Mouse (Mus musculus): ENCODE results near the gene Slc22a5. TPM values are rescaled to one million over a fixed set of nuclear protein-coding genes. Genes with fewer than 3 reads are reported as not detected.
A peak's percentile ranks its signal among the peaks of the same experiment; 100 is the strongest.

Slc22a5 gene
- polyA plus RNA-seq, 1 experiment from 2014 or later: 8.2 TPM

GRCm38 (mm10) chr11:53853665-53854064 is 37.8 kb downstream of the Slc22a5 start:
- Histone ChIP-seq H3K4me1 (peaks cover 12% of the 10 kb centered on the region; the same call in 1 of the 2 replicates), H3K4me2 (no peak overlapping the region), H3K27ac (no peak overlapping the region), H3K4me3 (no peak overlapping the region), H3K27me3 (no peaks in the 10 kb centered on the region; the same call in 1 of the 2 replicates), H3K36me3 (no peaks in the 10 kb centered on the region), H3K9ac (no peak overlapping the region), H3K9me3 (no peaks in the 10 kb centered on the region)
- no peak for ATAC-seq (ENCODE audit: insufficient number of reproducible peaks, low FRiP score, low TSS enrichment, low read depth)
- 40% methylated on average over 5 of the region's 5 CpGs for WGBS

GRCm38 (mm10) chr11:53851795-53852194 is 39.7 kb downstream of the Slc22a5 start:
- H3K9ac ChIP-seq: no peak overlapping the region
- H3K4me2 ChIP-seq: no peak overlapping the region
- H3K27me3 ChIP-seq: no peaks in the 10 kb centered on the region; the same call in 1 of the 2 replicates
- H3K36me3 ChIP-seq: no peaks in the 10 kb centered on the region
- peaks cover 11% of the 10 kb centered on the region; the same call in 1 of the 2 replicates for H3K4me1 ChIP-seq
- H3K4me3 ChIP-seq: no peak overlapping the region
- no peak for ATAC-seq (ENCODE audit: insufficient number of reproducible peaks, low FRiP score, low TSS enrichment, low read depth)
- 41% methylated on average over 5 of the region's 5 CpGs for WGBS
- no peak overlapping the region for H3K27ac ChIP-seq
- no peaks in the 10 kb centered on the region for H3K9me3 ChIP-seq

GRCm38 (mm10) chr11:53849588-53850320 is 41.7 kb downstream of the Slc22a5 start:
- peak overlapping the region; percentile 8 for H3K4me2 ChIP-seq
- no peaks in the 10 kb centered on the region for H3K36me3 ChIP-seq
- peak overlapping the region; percentile 43; the same call in 1 of the 2 replicates for H3K27ac ChIP-seq
- H3K9ac ChIP-seq: no peak overlapping the region
- no peaks in the 10 kb centered on the region for H3K27me3 ChIP-seq
- peak; percentile 78 for ATAC-seq (ENCODE audit: insufficient number of reproducible peaks, low FRiP score, low TSS enrichment, low read depth)
- H3K4me1 ChIP-seq: peaks cover 11% of the 10 kb centered on the region; the same call in 1 of the 2 replicates
- 12% methylated on average over 9 of the region's 9 CpGs for whole genome bisulfite sequencing
- H3K4me3 ChIP-seq: 0 out of 2 replicates have a peak overlapping the region, but pooled peaks have one; percentile 3
- no peaks in the 10 kb centered on the region for H3K9me3 ChIP-seq

- ATAC-seq (ENCODE audit: insufficient number of reproducible peaks, low FRiP score, low TSS enrichment, low read depth): no peak
- H3K4me1 ChIP-seq: peaks cover 11% of the 10 kb centered on the region
- H3K36me3 ChIP-seq: no peaks in the 10 kb centered on the region
- no peaks in the 10 kb centered on the region for H3K27me3 ChIP-seq
- H3K9me3 ChIP-seq: no peaks in the 10 kb centered on the region
- H3K9ac ChIP-seq: no peak overlapping the region
- no peak overlapping the region for H3K27ac ChIP-seq
- WGBS: 55% methylated on average over 6 of the region's 6 CpGs
- no peak overlapping the region for H3K4me2 ChIP-seq
- H3K4me3 ChIP-seq: no peak overlapping the region
Observed at GRCm38 (mm10) chr11:53845680-53846079, 45.8 kb downstream of the Slc22a5 start.

GRCm38 (mm10) chr11:53843106-53843505 is 48.4 kb downstream of the Slc22a5 start:
- no peak overlapping the region for H3K27ac ChIP-seq
- 53% methylated on average over 10 of the region's 10 CpGs for WGBS
- no peak overlapping the region for H3K4me2 ChIP-seq
- H3K36me3 ChIP-seq: no peaks in the 10 kb centered on the region
- no peaks in the 10 kb centered on the region for H3K27me3 ChIP-seq
- no peak for ATAC-seq (ENCODE audit: insufficient number of reproducible peaks, low FRiP score, low TSS enrichment, low read depth)
- H3K9ac ChIP-seq: no peak overlapping the region
- H3K4me3 ChIP-seq: no peak overlapping the region
- H3K4me1 ChIP-seq: peaks cover 17% of the 10 kb centered on the region
- H3K9me3 ChIP-seq: no peaks in the 10 kb centered on the region

GRCm38 (mm10) chr11:53842161-53842581 is 49.3 kb downstream of the Slc22a5 start:
- H3K36me3 ChIP-seq: no peaks in the 10 kb centered on the region
- H3K27ac ChIP-seq: no peak overlapping the region
- no peak for ATAC-seq (ENCODE audit: insufficient number of reproducible peaks, low FRiP score, low TSS enrichment, low read depth)
- no peak overlapping the region for H3K9ac ChIP-seq
- no peak overlapping the region for H3K4me3 ChIP-seq
- no peak overlapping the region for H3K4me2 ChIP-seq
- no peaks in the 10 kb centered on the region for H3K9me3 ChIP-seq
- H3K27me3 ChIP-seq: no peaks in the 10 kb centered on the region
- 51% methylated on average over 4 of the region's 4 CpGs for whole genome bisulfite sequencing
- H3K4me1 ChIP-seq: peaks cover 17% of the 10 kb centered on the region

- Histone ChIP-seq H3K36me3 (no peaks in the 10 kb centered on the region), H3K9ac (no peak overlapping the region), H3K27ac (no peak overlapping the region), H3K4me3 (no peak overlapping the region), H3K9me3 (no peaks in the 10 kb centered on the region), H3K4me1 (peaks cover 17% of the 10 kb centered on the region), H3K4me2 (no peak overlapping the region), H3K27me3 (no peaks in the 10 kb centered on the region)
- no peak for ATAC-seq (ENCODE audit: insufficient number of reproducible peaks, low FRiP score, low TSS enrichment, low read depth)
- 77% methylated on average over 12 of the region's 12 CpGs for WGBS
Observed at GRCm38 (mm10) chr11:53841514-53841913, 49.9 kb downstream of the Slc22a5 start.

GRCm38 (mm10) chr11:53839663-53840642 is 51.5 kb downstream of the Slc22a5 start:
- no peak for ATAC-seq (ENCODE audit: insufficient number of reproducible peaks, low FRiP score, low TSS enrichment, low read depth)
- WGBS: 26% methylated on average over 8 of the region's 8 CpGs
- Histone ChIP-seq H3K9ac (no peak overlapping the region), H3K9me3 (no peaks in the 10 kb centered on the region), H3K4me1 (peaks cover 17% of the 10 kb centered on the region), H3K36me3 (no peaks in the 10 kb centered on the region), H3K4me3 (no peak overlapping the region), H3K27me3 (no peaks in the 10 kb centered on the region), H3K27ac (no peak overlapping the region), H3K4me2 (no peak overlapping the region)

- Histone ChIP-seq H3K36me3 (no peaks in the 10 kb centered on the region), H3K9me3 (no peaks in the 10 kb centered on the region), H3K4me1 (peaks cover 17% of the 10 kb centered on the region), H3K27me3 (no peaks in the 10 kb centered on the region), H3K4me2 (no peak overlapping the region), H3K4me3 (no peak overlapping the region), H3K9ac (no peak overlapping the region), H3K27ac (no peak overlapping the region)
- WGBS: 60% methylated on average over 6 of the region's 6 CpGs
- no peak for ATAC-seq (ENCODE audit: insufficient number of reproducible peaks, low FRiP score, low TSS enrichment, low read depth)
Observed at GRCm38 (mm10) chr11:53839147-53839546, 52.3 kb downstream of the Slc22a5 start.

- H3K27ac ChIP-seq: no peak overlapping the region
- H3K4me3 ChIP-seq: no peak overlapping the region
- peaks cover 12% of the 10 kb centered on the region for H3K4me1 ChIP-seq
- H3K27me3 ChIP-seq: no peaks in the 10 kb centered on the region
- 86% methylated on average over 5 of the region's 5 CpGs for WGBS
- H3K4me2 ChIP-seq: no peak overlapping the region
- ATAC-seq (ENCODE audit: insufficient number of reproducible peaks, low FRiP score, low TSS enrichment, low read depth): no peak
- H3K36me3 ChIP-seq: no peaks in the 10 kb centered on the region
- H3K9me3 ChIP-seq: no peaks in the 10 kb centered on the region
- no peak overlapping the region for H3K9ac ChIP-seq
Observed at GRCm38 (mm10) chr11:53837731-53838130, 53.7 kb downstream of the Slc22a5 start.

GRCm38 (mm10) chr11:53835379-53836010 is 56.0 kb downstream of the Slc22a5 start:
- Histone ChIP-seq H3K27ac (no peak overlapping the region), H3K36me3 (no peaks in the 10 kb centered on the region), H3K4me2 (no peak overlapping the region), H3K9ac (no peak overlapping the region), H3K4me1 (peaks cover 12% of the 10 kb centered on the region; the same call in 1 of the 2 replicates), H3K27me3 (no peaks in the 10 kb centered on the region), H3K4me3 (no peak overlapping the region), H3K9me3 (no peaks in the 10 kb centered on the region)
- WGBS: 89% methylated on average over 4 of the region's 4 CpGs
- ATAC-seq (ENCODE audit: insufficient number of reproducible peaks, low FRiP score, low TSS enrichment, low read depth): no peak
